Mouse (Mus musculus) 3T3-L1 (cell line): ENCODE data around the gene Rgs10.

ENCODE experiments used
- DNase-seq: peaks from one replicate; pipeline ENCODE4 v3.0.0-alpha.2; 2015; ENCODE audit warnings: low read depth, low spot score

Rgs10 gene

GRCm38 (mm10) chr7:128410708-128411413 is 7.7 kb downstream of the Rgs10 start:
- no peak for DNase-seq

- peak; percentile 13 for DNase-seq
Observed at GRCm38 (mm10) chr7:128408265-128408664, 10.3 kb downstream of the Rgs10 start.

- no peak for DNase-seq
Observed at GRCm38 (mm10) chr7:128403988-128404387, 14.6 kb downstream of the Rgs10 start.

- no peak for DNase-seq
Observed at GRCm38 (mm10) chr7:128403586-128403985, 15.0 kb downstream of the Rgs10 start.

GRCm38 (mm10) chr7:128403128-128403527 is 15.4 kb downstream of the Rgs10 start:
- no peak for DNase-seq

GRCm38 (mm10) chr7:128402577-128402976 is 16.0 kb downstream of the Rgs10 start:
- no peak for DNase-seq

GRCm38 (mm10) chr7:128398664-128399063 is 19.9 kb downstream of the Rgs10 start:
- peak; percentile 3 for DNase-seq

GRCm38 (mm10) chr7:128397066-128397465 is 21.5 kb downstream of the Rgs10 start:
- DNase-seq, result no peak

- no peak for DNase-seq
Observed at GRCm38 (mm10) chr7:128393756-128394155, 24.8 kb downstream of the Rgs10 start.

- DNase-seq, result no peak
Observed at GRCm38 (mm10) chr7:128392972-128393314, 25.6 kb downstream of the Rgs10 start.

GRCm38 (mm10) chr7:128392071-128392971 is 26.2 kb downstream of the Rgs10 start:
- no peak for DNase-seq

GRCm38 (mm10) chr7:128391267-128392057 is 27.1 kb downstream of the Rgs10 start:
- no peak for DNase-seq

- no peak for DNase-seq
Observed at GRCm38 (mm10) chr7:128388968-128389367, 29.6 kb downstream of the Rgs10 start.

- DNase-seq, result no peak
Observed at GRCm38 (mm10) chr7:128383726-128384463, 34.7 kb downstream of the Rgs10 start.

- no peak for DNase-seq
Observed at GRCm38 (mm10) chr7:128383189-128383725, 35.3 kb downstream of the Rgs10 start.

- DNase-seq, result no peak
Observed at GRCm38 (mm10) chr7:128382527-128382860, 36.1 kb downstream of the Rgs10 start.

GRCm38 (mm10) chr7:128381811-128382526 is 36.6 kb downstream of the Rgs10 start:
- DNase-seq, result no peak

GRCm38 (mm10) chr7:128381001-128381400 is 37.6 kb downstream of the Rgs10 start:
- DNase-seq, result no peak

- DNase-seq, result no peak
Observed at GRCm38 (mm10) chr7:128379162-128379805, 39.3 kb downstream of the Rgs10 start.

GRCm38 (mm10) chr7:128376206-128376701 is 42.3 kb downstream of the Rgs10 start:
- DNase-seq, result no peak
